Mouse (Mus musculus) left cerebral cortex, postnatal 4 days (tissue): Measurements from ENCODE around the gene Soga3. TPM values are rescaled to one million over a fixed set of nuclear protein-coding genes. Genes with fewer than 3 reads are reported as not detected.
A peak's percentile ranks its signal among the peaks of the same experiment; 100 is the strongest.

Source experiments
- DNase-seq: peaks from one replicate; pipeline ENCODE4 v3.0.0-alpha.2; 2022
- intact Hi-C: fragments of 180-260 bp; cut with DNase I; formaldehyde crosslinking; loops from one replicate; pipeline ENCODE4 v1.15.1; 2025
- total RNA-seq, 2 experiments: library from RNA; stranded (reverse); gene quantifications; 2 replicates each; pipeline ENCODE4 v1.2.3; 2021

Soga3 gene
- 100 to 1,000 TPM; 257 to 276 TPM for total RNA-seq

DNA sequence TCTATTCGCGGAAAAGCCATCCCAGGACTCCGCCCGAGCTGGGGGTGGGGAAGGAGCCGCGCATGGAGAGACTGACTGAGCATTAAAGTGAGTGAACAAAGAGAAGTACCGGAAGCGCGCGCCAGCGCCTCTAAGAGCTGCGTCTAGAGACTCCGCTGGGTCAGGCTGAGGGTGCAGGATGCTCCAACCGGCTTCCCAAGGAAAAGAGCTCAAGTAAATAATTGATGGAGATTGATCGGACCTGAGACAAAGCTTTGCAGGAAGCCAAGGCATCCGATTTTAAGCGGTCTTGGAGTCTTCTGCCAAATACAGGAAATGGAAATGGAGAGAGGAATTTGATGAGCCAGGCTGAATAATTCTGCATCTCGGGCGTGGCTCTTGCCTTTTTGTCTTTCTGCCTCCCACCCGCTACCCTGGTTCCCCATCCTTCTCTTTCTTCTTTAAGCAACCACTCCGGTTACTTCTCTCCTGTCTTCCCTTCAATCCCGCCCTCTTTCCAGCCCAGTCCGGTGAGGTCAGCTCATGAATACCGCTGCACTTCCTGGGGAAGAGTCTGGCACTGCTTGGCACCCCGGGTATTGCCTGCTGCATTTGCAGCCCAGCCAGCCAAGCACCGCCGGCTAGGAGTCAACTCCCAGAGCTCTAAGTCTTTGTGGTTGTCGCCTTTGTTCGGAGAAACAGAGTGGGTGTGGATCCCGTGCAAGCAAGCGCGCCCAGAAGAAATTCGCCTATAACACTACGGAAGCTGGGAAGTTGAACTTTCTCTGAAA, at the start of gene Soga3:
Soga3 (plus strand) TSS at position 274 of the 770 bp plus-strand sequence.
- peak; percentile 92 for DNase-seq
- intact Hi-C loops, result no loop called here

DNA sequence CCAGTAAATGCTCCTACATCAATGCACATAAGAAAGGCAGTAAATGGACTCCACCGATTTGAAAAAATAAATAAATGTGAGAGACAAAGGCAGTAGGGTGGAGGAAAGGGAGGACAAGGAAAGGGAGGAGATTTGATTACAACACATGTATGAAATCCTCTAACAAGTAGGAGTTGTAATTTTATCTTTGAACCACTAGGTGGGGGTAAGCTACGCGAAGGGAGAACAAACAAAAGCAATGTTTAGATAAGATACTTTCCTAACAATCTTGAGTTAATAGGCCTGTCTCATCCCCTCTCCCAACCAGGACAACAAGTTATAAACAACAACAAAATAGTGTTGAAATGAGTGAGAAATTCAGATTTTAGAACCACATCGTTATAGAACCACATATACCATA, 36.7 kb upstream of the Soga3 start:
- intact Hi-C loops, result no loop called here

GRCm38 (mm10) chr10:29142556-29143105, 1.0 kb upstream of the Soga3 start:
- DNase-seq, result no peak
- intact Hi-C loops, result no loop called here

More for the DNA sequence above, 36.7 kb upstream of the Soga3 start:
- no peak for DNase-seq

GRCm38 (mm10) chr10:29144612-29145405, 1.2 kb downstream of the Soga3 start:
- intact Hi-C loops, result loop anchor here (5.0 kb wide), 1 partner anchor 47 kb away; no protein-coding TSS in a partner anchor

DNA sequence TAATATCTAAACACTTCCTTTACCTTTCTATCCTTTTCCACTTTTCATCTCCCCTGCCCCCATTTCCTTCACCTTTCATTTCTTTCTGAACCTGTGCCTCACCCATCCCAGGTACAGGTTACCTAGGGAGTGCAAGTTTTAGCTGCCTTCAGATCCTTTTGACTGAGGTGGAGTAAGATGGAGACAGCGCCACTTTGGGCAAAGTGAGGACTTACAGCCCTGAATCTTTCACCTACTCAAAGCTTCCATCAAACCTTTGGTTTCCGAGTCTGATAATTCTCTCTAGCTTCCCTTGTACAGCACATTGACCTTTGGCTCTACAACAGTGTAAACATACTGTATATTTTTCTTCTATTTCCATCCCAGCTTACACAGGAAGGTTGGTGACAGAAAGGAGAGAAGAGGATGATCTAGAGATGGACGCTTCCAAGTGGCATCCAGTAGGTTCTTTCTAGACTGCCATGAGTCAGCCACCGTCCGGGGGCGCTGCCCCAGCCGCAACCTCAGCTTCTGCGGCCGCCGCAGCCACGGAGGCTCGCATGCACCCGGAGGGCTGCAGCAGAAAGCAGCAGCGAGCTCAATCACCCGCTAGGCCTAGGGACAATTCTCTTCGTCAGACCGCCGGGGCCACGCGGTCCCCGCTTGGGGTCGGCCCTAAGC, 2.7 kb downstream of the Soga3 start:
- DNase-seq, result no peak
- intact Hi-C loops, result loop anchor here (5.0 kb wide), 1 partner anchor 46 kb away; no protein-coding TSS in a partner anchor

More at GRCm38 (mm10) chr10:29144612-29145405, 1.2 kb downstream of the Soga3 start:
- no peak for DNase-seq

- DNase-seq, result peak; percentile 84
- intact Hi-C loops, result loop anchor here (5.0 kb wide), 1 partner anchor 45 kb away; no protein-coding TSS in a partner anchor
Observed at GRCm38 (mm10) chr10:29146858-29147640, 3.4 kb downstream of the Soga3 start.

GRCm38 (mm10) chr10:29147641-29147990, 4.0 kb downstream of the Soga3 start:
- intact Hi-C loops, result loop anchor here (5.0 kb wide), 1 partner anchor 45 kb away; no protein-coding TSS in a partner anchor
- no peak for DNase-seq

DNA sequence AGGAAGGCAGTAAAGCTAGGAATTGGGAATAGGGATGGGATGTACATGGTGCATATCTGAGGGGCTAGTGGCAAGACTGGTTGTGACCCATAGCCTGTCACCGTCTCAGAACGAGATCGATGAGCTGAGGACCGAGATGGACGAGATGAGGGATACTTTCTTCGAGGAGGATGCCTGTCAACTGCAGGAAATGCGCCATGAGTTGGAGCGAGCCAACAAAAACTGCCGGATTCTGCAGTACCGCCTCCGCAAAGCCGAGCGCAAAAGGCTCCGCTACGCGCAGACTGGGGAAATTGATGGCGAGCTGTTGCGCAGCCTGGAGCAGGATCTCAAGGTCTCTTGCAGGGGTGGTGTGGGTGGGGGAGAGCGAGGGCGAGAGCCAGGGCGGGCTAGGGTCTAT, 4.4 kb downstream of the Soga3 start:
- DNase-seq, result peak; percentile 47
- intact Hi-C loops, result loop anchor here (5.0 kb wide), 1 partner anchor 44 kb away; no protein-coding TSS in a partner anchor

GRCm38 (mm10) chr10:29155304-29155703, 11.7 kb downstream of the Soga3 start:
- DNase-seq, result no peak
- intact Hi-C loops, result no loop called here

GRCm38 (mm10) chr10:29161664-29162063, 18.0 kb downstream of the Soga3 start:
- DNase-seq, result no peak
- intact Hi-C loops, result no loop called here

DNA sequence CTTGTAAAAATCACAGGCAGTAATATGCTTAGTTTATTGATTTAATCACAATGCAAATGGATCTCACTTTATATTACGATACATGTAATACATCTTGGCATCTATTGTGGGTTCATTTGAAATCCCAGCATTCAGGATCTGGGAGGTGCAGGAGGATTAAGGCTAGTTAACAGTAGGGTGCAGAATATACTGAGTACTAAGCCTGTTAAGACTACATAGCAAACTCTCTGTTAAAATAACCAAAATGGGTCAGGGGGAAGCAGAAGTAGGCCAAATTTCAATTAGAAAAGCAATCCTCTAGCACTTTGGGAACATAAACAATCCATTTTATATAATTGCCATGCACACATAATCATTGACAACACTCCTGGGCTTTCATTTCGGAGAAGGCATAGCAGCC, 30.1 kb downstream of the Soga3 start:
- no peak for DNase-seq
- intact Hi-C loops, result no loop called here

DNA sequence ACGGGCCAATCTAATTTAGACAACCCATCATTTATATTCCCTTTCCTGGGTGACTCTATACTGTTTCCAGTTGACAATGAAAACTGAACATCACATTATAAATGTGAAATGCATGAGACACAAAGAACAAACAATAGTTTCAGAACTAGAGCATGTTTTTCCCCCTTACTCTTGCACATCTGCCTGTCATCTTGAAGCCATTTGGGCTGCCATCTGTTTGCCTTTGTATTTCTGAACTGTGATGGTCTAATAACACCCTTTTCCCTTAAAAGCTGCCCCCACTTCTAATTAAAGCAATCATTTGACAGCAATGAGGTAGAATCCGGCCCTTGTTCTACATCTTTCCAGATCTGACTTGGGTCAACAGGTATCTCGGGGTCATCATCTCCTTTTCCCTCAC, 32.0 kb downstream of the Soga3 start:
- intact Hi-C loops, result no loop called here
- DNase-seq, result no peak

DNA sequence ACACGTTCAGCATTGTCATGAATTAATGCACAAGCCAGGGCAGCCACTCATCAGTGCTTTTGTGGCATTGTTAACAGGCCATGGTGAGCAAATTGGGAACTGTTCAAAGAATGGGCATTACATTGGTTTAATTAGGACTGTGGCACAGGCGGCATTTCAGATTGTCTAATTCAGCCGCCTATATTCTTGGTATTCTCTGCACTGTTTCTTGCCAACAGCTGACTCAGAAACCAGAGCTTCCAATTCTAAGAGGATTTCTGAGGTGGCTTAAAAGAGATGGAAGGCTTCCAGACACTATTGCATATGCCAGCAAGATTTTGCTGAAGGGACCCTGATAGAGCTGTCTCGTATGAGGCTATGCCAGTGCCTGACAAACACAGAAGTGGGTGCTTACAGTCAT, 33.2 kb downstream of the Soga3 start:
- DNase-seq, result no peak
- intact Hi-C loops, result no loop called here

GRCm38 (mm10) chr10:29178003-29178402, 34.4 kb downstream of the Soga3 start:
- no peak for DNase-seq
- intact Hi-C loops, result no loop called here

GRCm38 (mm10) chr10:29180210-29180609, 36.6 kb downstream of the Soga3 start:
- intact Hi-C loops, result no loop called here
- no peak for DNase-seq

GRCm38 (mm10) chr10:29181046-29181445, 37.4 kb downstream of the Soga3 start:
- intact Hi-C loops, result no loop called here
- DNase-seq, result no peak

- no peak for DNase-seq
- intact Hi-C loops, result loop anchor here (5.0 kb wide), 1 partner anchor 46 kb away; no protein-coding TSS in a partner anchor
Observed at GRCm38 (mm10) chr10:29193769-29194168, 50.1 kb downstream of the Soga3 start.

GRCm38 (mm10) chr10:29196811-29197210, 53.2 kb downstream of the Soga3 start:
- intact Hi-C loops, result no loop called here
- DNase-seq, result no peak

DNA sequence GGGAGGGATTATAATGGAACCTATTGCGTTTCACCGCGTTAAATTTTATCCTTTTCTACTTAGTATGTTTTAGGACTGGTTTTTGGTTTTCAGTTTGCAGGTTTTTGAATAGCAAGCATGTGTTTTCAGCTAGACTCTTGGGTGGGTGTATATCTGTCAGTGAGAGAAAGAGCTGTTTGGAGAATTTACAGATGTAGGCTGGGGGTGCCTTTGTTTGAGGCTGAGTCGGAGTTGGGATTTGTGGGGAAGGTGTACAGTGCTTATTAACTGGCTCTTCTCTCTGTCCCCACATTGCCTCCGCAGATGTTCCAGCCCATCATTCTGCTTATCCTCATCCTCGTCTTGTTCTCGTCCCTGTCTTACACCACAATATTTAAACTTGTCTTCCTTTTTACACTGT, 55.0 kb downstream of the Soga3 start, which contains the start of gene Gm49353:
Gm49353 (plus strand) TSS at position 313 of the 400 bp plus-strand sequence.
- DNase-seq, result no peak
- intact Hi-C loops, result no loop called here

DNA sequence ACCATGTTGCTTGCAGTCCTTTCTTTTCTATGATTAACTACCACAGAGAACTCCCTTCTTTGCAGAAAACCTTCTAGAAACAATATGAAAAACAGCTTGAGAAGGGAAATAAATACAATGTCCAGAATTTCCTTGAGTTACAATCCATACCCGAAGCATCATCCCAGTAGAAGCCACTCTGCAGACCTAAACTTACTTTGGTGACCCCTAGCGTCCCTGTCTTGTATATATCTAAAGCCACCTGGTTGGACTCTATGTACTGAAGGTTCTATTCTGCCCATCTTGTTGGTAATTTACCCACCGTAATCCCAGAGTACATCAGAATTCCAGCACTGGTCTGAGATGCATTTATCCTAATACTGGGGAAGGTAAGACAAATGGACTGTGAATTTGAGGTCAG, 56.2 kb downstream of the Soga3 start:
- DNase-seq, result no peak
- intact Hi-C loops, result no loop called here
